Mouse (Mus musculus) ES-E14 (cell line): ENCODE results near the gene Drosha.

ENCODE experiments used
- CHD2 ChIP-seq: IDR thresholded peaks from 2 replicates; pipeline ENCODE4 v1.6.1; 2014; ENCODE audit warnings: mild to moderate bottlenecking, low read depth, low read length, inconsistent platforms
- HCFC1 ChIP-seq: IDR thresholded peaks from 2 replicates; pipeline ENCODE4 v1.6.1; 2012; ENCODE audit warnings: low read length, inconsistent platforms, borderline replicate concordance; ENCODE audit not compliant: insufficient read depth
- MAFK ChIP-seq: IDR thresholded peaks from 2 replicates; pipeline ENCODE4 v1.6.1; 2014; ENCODE audit warnings: mild to moderate bottlenecking, low read depth, low read length, inconsistent platforms; ENCODE audit not compliant: insufficient read depth

DNA sequence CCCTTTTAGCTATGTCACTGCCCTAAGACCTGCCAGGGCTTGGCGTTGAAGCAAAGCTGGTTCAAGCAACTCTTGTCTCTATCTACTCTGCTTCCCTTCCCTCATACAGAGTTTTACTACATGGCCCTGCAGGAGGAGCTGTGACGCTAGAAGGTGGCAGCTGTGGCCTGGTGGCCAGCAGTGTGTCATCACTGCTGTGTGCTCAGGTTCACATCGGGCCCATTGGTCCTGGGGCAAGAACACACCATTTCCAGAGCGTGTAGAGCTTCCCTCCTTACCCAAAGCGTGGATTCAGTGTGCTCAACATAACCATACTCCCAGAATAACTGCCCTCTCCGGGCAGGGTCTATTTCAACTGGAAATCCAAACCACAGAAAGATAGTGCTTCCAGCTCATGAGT is 97.3 kb downstream of the Drosha start:
- TF ChIP-seq HCFC1, result no peak
- no peak for TF ChIP-seq MAFK
- no peak for TF ChIP-seq CHD2
